Mouse (Mus musculus): Measurements from ENCODE around the gene Ccdc183. TPM values are rescaled to one million over a fixed set of nuclear protein-coding genes. Genes with fewer than 3 reads are reported as not detected.

Ccdc183 gene
- polyA plus RNA-seq, 2 experiments = 0.08 TPM; not detected in 1

DNA sequence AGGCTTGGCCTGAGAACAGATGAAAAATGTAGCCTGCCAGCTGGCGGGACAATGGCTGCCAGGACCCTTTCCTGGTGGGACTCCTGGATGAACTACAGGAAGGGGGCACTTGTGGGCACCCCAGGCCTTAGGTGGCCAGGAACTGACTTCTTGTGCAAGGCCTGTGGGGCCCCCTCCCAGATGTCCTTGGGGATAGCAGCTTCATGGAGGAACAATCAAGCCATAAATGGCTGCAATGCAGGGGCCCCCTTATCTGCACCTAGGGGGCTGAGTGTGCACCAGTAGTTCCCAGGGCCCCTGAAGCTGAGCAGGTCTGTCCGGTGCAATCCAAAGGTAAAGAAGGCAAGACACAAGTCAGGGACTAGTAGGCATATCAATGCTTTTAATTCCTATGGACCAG is 44.4 kb downstream of the Ccdc183 start:
- Histone ChIP-seq H3K9ac (replicated peaks) (no peak overlapping the region), H3K36me3 (replicated peaks; ENCODE audit: control insufficient read depth, insufficient read depth, low read depth) (no peaks in the 10 kb centered on the region), H3K4me1 (replicated peaks; ENCODE audit: control insufficient read depth in 2 of 2, insufficient read depth in 2 of 2, low read length in 1 of 2) (peaks cover 10 to 13% of the 10 kb centered on the region in 2 experiments), H3K27me3 (ENCODE audit: control insufficient read depth, insufficient read depth, low read length) (peaks cover 27% of the 10 kb centered on the region), H3K9me3 (ENCODE audit: control insufficient read depth, low read length) (no peaks in the 10 kb centered on the region), H3K27ac (no peak overlapping the region), H3K4me2 (ENCODE audit: low read depth) (peak overlapping the region; percentile 86), H3K4me3 (ENCODE audit: insufficient read depth in 1 of 2, low read depth in 2 of 2, low read length in 2 of 2) (no peak overlapping the region)
- 63% methylated on average over 2 of the region's 2 CpGs for WGBS (ENCODE audit: insufficient replicate concordance)
- DNase-seq (ENCODE audit: low read depth in 3 of 3, low spot score in 3 of 3) (no peak), ATAC-seq (ENCODE audit: insufficient read depth) (no peak)
- TF ChIP-seq CTCF (IDR thresholded peaks at IDR 0.05; ENCODE audit: low read depth) (no peak), EP300 (IDR thresholded peaks at IDR 0.05; ENCODE audit: low read depth) (no peak)

DNA sequence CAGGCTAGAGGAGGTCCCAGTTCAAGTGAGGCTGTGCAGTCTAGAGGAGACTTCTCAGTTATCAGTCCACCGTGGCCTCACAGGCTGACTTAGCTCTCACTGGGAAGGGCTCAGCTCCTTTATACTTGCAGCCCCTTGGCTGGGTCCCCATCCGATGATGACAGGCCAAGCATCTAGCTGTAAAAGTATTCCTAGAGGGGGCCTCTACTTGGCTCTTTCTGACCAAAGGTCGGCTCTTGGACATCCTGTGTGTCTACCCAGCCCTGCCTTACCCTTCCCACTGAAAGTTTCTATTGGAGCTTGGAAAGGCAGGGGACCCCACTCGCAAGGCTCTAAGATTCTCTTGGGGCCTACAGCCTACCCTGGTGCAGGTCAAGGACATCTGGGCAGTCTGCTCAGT is 46.3 kb downstream of the Ccdc183 start:
- TF ChIP-seq CTCF (IDR thresholded peaks at IDR 0.05; ENCODE audit: low read depth) (no peak), EP300 (IDR thresholded peaks at IDR 0.05; ENCODE audit: low read depth) (no peak)
- Histone ChIP-seq H3K27ac (no peak overlapping the region), H3K36me3 (replicated peaks; ENCODE audit: control insufficient read depth, insufficient read depth, low read depth) (no peaks in the 10 kb centered on the region)

DNA sequence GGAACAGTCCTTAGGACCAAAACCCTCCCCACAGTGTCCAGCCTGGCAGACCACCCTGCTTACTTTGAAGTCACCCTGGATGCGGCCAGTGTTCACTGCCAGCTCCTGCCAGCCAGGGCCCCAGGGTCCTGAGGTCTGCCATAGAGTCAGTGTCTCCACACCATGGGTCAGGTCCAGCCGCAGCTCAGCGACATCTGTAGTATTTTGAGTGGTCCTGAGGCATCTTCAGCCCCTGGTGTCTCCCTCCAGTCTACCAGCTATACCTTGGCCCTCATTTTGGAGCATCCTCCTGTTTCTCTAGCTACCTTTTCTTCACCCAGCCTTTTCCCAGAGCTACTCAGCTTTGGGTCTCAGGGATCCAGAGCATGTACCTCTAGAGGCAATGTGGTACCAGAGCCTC is 48.2 kb downstream of the Ccdc183 start:
- 83% methylated on average over 3 of the region's 3 CpGs for WGBS (ENCODE audit: insufficient replicate concordance)
- H3K9ac ChIP-seq (replicated peaks) = no peak overlapping the region

More for the DNA sequence above, 46.3 kb downstream of the Ccdc183 start:
- no peak overlapping the region for H3K4me3 ChIP-seq (ENCODE audit: insufficient read depth in 1 of 2, low read depth in 2 of 2, low read length in 2 of 2)
- 63% methylated on average over 4 of the region's 4 CpGs for WGBS (ENCODE audit: insufficient replicate concordance)
- H3K9me3 ChIP-seq (ENCODE audit: control insufficient read depth, low read length) = no peaks in the 10 kb centered on the region
- H3K27me3 ChIP-seq (ENCODE audit: control insufficient read depth, insufficient read depth, low read length) = peaks cover 8% of the 10 kb centered on the region
- peaks cover 10 to 13% of the 10 kb centered on the region in 2 experiments for H3K4me1 ChIP-seq (replicated peaks; ENCODE audit: control insufficient read depth in 2 of 2, insufficient read depth in 2 of 2, low read length in 1 of 2)
- DNase-seq (ENCODE audit: low read depth in 3 of 3, low spot score in 3 of 3) (no peak), ATAC-seq (ENCODE audit: insufficient read depth) (no peak)
- H3K4me2 ChIP-seq (ENCODE audit: low read depth) = no peak overlapping the region
- H3K9ac ChIP-seq (replicated peaks) = no peak overlapping the region

DNA sequence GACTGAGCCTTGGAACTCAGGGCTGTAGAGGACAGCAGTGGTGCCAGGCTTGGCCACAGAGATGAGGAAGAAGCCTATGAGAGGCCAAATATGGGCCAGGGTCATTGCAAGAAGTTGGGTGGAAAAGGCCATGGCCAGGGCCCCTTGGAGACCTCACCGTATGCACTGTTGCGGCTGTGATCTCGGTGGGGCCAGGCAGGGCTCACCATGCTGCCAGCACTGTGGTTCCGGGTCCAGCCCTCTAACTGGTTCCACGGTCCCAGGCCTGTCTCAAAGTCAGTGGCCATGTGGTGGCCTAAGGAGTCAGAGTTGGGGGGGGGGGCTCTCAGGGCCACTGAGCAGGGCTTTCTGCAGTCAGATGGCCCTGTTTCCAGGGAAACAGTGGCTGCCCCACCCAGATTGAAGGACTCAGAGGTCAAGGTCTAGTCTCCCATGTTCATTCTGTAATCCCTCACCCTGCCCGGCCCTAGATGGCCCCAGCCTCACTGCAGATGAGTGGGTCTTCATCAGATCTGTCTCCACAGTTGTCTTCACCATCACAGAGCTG is 48.9 kb downstream of the Ccdc183 start:
- Histone ChIP-seq H3K4me2 (ENCODE audit: low read depth) (no peak overlapping the region), H3K4me3 (ENCODE audit: insufficient read depth in 1 of 2, low read depth in 2 of 2, low read length in 2 of 2) (no peak overlapping the region), H3K36me3 (replicated peaks; ENCODE audit: control insufficient read depth, insufficient read depth, low read depth) (peaks cover 3% of the 10 kb centered on the region), H3K4me1 (replicated peaks; ENCODE audit: control insufficient read depth in 2 of 2, insufficient read depth in 2 of 2, low read length in 1 of 2) (peaks cover 3 to 4% of the 10 kb centered on the region in 2 experiments), H3K27me3 (ENCODE audit: control insufficient read depth, insufficient read depth, low read length) (no peaks in the 10 kb centered on the region), H3K9ac (replicated peaks) (no peak overlapping the region), H3K27ac (no peak overlapping the region), H3K9me3 (ENCODE audit: control insufficient read depth, low read length) (no peaks in the 10 kb centered on the region)
- TF ChIP-seq CTCF (IDR thresholded peaks at IDR 0.05; ENCODE audit: low read depth) = no peak
- TF ChIP-seq EP300 (IDR thresholded peaks at IDR 0.05; ENCODE audit: low read depth) = no peak
- no peak for ATAC-seq (ENCODE audit: insufficient read depth)
- DNase-seq (ENCODE audit: low read depth in 3 of 3, low spot score in 3 of 3) = no peak
- 76% methylated on average over 6 of the region's 6 CpGs for WGBS (ENCODE audit: insufficient replicate concordance)

More for the DNA sequence above, 48.2 kb downstream of the Ccdc183 start:
- ATAC-seq (ENCODE audit: insufficient read depth) = no peak
- no peak overlapping the region for H3K4me2 ChIP-seq (ENCODE audit: low read depth)
- H3K4me3 ChIP-seq (ENCODE audit: insufficient read depth in 1 of 2, low read depth in 2 of 2, low read length in 2 of 2) = no peak overlapping the region
- H3K36me3 ChIP-seq (replicated peaks; ENCODE audit: control insufficient read depth, insufficient read depth, low read depth) = no peaks in the 10 kb centered on the region
- DNase-seq (ENCODE audit: low read depth in 3 of 3, low spot score in 3 of 3) = no peak
- no peak overlapping the region for H3K27ac ChIP-seq
- H3K4me1 ChIP-seq (replicated peaks; ENCODE audit: control insufficient read depth in 2 of 2, insufficient read depth in 2 of 2, low read length in 1 of 2) = peaks cover 7 to 10% of the 10 kb centered on the region in 2 experiments
- no peaks in the 10 kb centered on the region for H3K9me3 ChIP-seq (ENCODE audit: control insufficient read depth, low read length)
- H3K27me3 ChIP-seq (ENCODE audit: control insufficient read depth, insufficient read depth, low read length) = no peaks in the 10 kb centered on the region
- no peak for TF ChIP-seq EP300 (IDR thresholded peaks at IDR 0.05; ENCODE audit: low read depth)
- TF ChIP-seq CTCF (IDR thresholded peaks at IDR 0.05; ENCODE audit: low read depth) = no peak

DNA sequence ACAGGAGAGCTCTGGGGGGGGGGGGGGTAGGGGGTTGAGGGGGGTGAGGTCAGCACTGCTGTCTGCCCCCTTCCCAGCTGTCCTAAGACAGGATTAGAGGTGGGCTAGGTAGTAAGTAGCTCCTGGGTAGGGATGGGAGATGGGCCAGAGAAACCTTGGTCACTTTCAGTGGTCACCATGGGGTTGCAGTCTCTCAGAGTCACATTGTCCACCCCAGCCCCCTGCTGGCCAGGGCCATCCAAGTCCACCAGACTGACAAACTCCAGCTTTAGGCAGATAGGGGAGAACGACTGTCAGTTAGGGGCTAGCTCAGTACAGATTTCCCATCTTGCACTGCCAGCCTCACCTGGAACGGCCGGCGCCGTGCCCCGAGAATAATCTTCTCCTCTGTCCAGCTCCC is 50.9 kb downstream of the Ccdc183 start:
- peak; percentile 40 for TF ChIP-seq CTCF (IDR thresholded peaks at IDR 0.05; ENCODE audit: low read depth)
- TF ChIP-seq EP300 (IDR thresholded peaks at IDR 0.05; ENCODE audit: low read depth) = no peak
- H3K36me3 ChIP-seq (replicated peaks; ENCODE audit: control insufficient read depth, insufficient read depth, low read depth) = peaks cover 17% of the 10 kb centered on the region
- no peak for ATAC-seq (ENCODE audit: insufficient read depth)

More for the DNA sequence above, 50.9 kb downstream of the Ccdc183 start:
- DNase-seq (ENCODE audit: low read depth in 3 of 3, low spot score in 3 of 3) = no peak
- Histone ChIP-seq H3K4me2 (ENCODE audit: low read depth) (no peak overlapping the region), H3K9ac (replicated peaks) (no peak overlapping the region), H3K27me3 (ENCODE audit: control insufficient read depth, insufficient read depth, low read length) (no peaks in the 10 kb centered on the region), H3K4me3 (ENCODE audit: insufficient read depth in 1 of 2, low read depth in 2 of 2, low read length in 2 of 2) (no peak overlapping the region), H3K9me3 (ENCODE audit: control insufficient read depth, low read length) (no peaks in the 10 kb centered on the region), H3K27ac (no peak overlapping the region), H3K4me1 (replicated peaks; ENCODE audit: control insufficient read depth in 2 of 2, insufficient read depth in 2 of 2, low read length in 1 of 2) (no peaks in the 10 kb centered on the region)
- WGBS (ENCODE audit: insufficient replicate concordance) = 85% methylated on average over 6 of the region's 6 CpGs

Measured in liver, embryonic 14.5 days (tissue).